Mouse (Mus musculus): ENCODE results near the gene Olfr66. TPM values are rescaled to one million over a fixed set of nuclear protein-coding genes. Genes with fewer than 3 reads are reported as not detected.

The Olfr66 gene
- not detected in 2 replicates for polyA plus RNA-seq (2016; fragmentation: Nextera tagmentation; extraction: Ambion mirVana)

- Histone ChIP-seq H3K4me2 (no peak within 1 kb of the TSS), H3K36me3 (no peaks in the 10 kb centered on the region), H3K4me3 (replicated peaks) (no peak within 1 kb of the TSS), H3K27me3 (no peaks in the 10 kb centered on the region), H3K27ac (no peak within 1 kb of the TSS), H3K9me3 (no peaks in the 10 kb centered on the region), H3K9ac (replicated peaks) (no peak within 1 kb of the TSS), H3K4me1 (replicated peaks) (no peaks in the 10 kb centered on the region)
- no peak for ATAC-seq (ENCODE audit: insufficient number of reproducible peaks, insufficient read depth, low FRiP score, low TSS enrichment, low read depth)
Measured at GRCm38 (mm10) chr7:103886152-103886551, at the start of gene Olfr66. Olfr66 (minus strand) TSS chr7:103886252.

- H3K4me3 ChIP-seq (replicated peaks): no peak within 1 kb of the TSS
- H3K9ac ChIP-seq (replicated peaks): no peak within 1 kb of the TSS
- no peak within 1 kb of the TSS for H3K27ac ChIP-seq
- ATAC-seq (ENCODE audit: insufficient number of reproducible peaks, insufficient read depth, low FRiP score, low TSS enrichment, low read depth): no peak
- H3K36me3 ChIP-seq: no peaks in the 10 kb centered on the region
- WGBS: 73% methylated on average over 2 of the region's 2 CpGs
- no peaks in the 10 kb centered on the region for H3K4me1 ChIP-seq (replicated peaks)
- no peak within 1 kb of the TSS for H3K4me2 ChIP-seq
- H3K27me3 ChIP-seq: no peaks in the 10 kb centered on the region
- H3K9me3 ChIP-seq: no peaks in the 10 kb centered on the region
Measured at GRCm38 (mm10) chr7:103934264-103934663, 48.2 kb upstream of the Olfr66 start, which contains the start of gene Olfr632. Olfr632 (plus strand) TSS chr7:103934347.

- H3K4me2 ChIP-seq: no peak within 1 kb of the TSS
- ATAC-seq (ENCODE audit: insufficient number of reproducible peaks, insufficient read depth, low FRiP score, low TSS enrichment, low read depth): no peak
- H3K4me1 ChIP-seq (replicated peaks): no peaks in the 10 kb centered on the region
- no peak within 1 kb of the TSS for H3K9ac ChIP-seq (replicated peaks)
- no peak within 1 kb of the TSS for H3K27ac ChIP-seq
- H3K4me3 ChIP-seq (replicated peaks): no peak within 1 kb of the TSS
- no peaks in the 10 kb centered on the region for H3K36me3 ChIP-seq
- H3K27me3 ChIP-seq: no peaks in the 10 kb centered on the region
- H3K9me3 ChIP-seq: no peaks in the 10 kb centered on the region
Measured at GRCm38 (mm10) chr7:103928525-103928924, 42.5 kb upstream of the Olfr66 start, which contains the start of gene Olfr631. Olfr631 (plus strand) TSS chr7:103928825.

- Histone ChIP-seq H3K9me3 (no peaks in the 10 kb centered on the region), H3K27ac (no peak overlapping the region), H3K9ac (replicated peaks) (no peak overlapping the region), H3K36me3 (no peaks in the 10 kb centered on the region), H3K4me2 (no peak overlapping the region), H3K4me3 (replicated peaks) (no peak overlapping the region), H3K27me3 (no peaks in the 10 kb centered on the region), H3K4me1 (replicated peaks) (no peaks in the 10 kb centered on the region)
- ATAC-seq (ENCODE audit: insufficient number of reproducible peaks, insufficient read depth, low FRiP score, low TSS enrichment, low read depth): no peak
Measured at GRCm38 (mm10) chr7:103915338-103915737, 29.3 kb upstream of the Olfr66 start.

- no peaks in the 10 kb centered on the region for H3K9me3 ChIP-seq
- no peak overlapping the region for H3K9ac ChIP-seq (replicated peaks)
- 44% methylated on average over 8 of the region's 8 CpGs for WGBS
- no peaks in the 10 kb centered on the region for H3K4me1 ChIP-seq (replicated peaks)
- H3K27ac ChIP-seq: no peak overlapping the region
- H3K27me3 ChIP-seq: no peaks in the 10 kb centered on the region
- no peak for ATAC-seq (ENCODE audit: insufficient number of reproducible peaks, insufficient read depth, low FRiP score, low TSS enrichment, low read depth)
- H3K36me3 ChIP-seq: no peaks in the 10 kb centered on the region
- no peak overlapping the region for H3K4me3 ChIP-seq (replicated peaks)
- H3K4me2 ChIP-seq: no peak overlapping the region
Measured at GRCm38 (mm10) chr7:103912969-103913511, 27.0 kb upstream of the Olfr66 start.

- H3K36me3 ChIP-seq: no peaks in the 10 kb centered on the region
- H3K9ac ChIP-seq (replicated peaks): no peak overlapping the region
- no peak overlapping the region for H3K4me2 ChIP-seq
- no peaks in the 10 kb centered on the region for H3K9me3 ChIP-seq
- no peak overlapping the region for H3K4me3 ChIP-seq (replicated peaks)
- no peak for ATAC-seq (ENCODE audit: insufficient number of reproducible peaks, insufficient read depth, low FRiP score, low TSS enrichment, low read depth)
- H3K4me1 ChIP-seq (replicated peaks): no peaks in the 10 kb centered on the region
- H3K27ac ChIP-seq: no peak overlapping the region
- H3K27me3 ChIP-seq: no peaks in the 10 kb centered on the region
- WGBS: 30% methylated on average over 3 of the region's 3 CpGs
Measured at GRCm38 (mm10) chr7:103910047-103910446, 24.0 kb upstream of the Olfr66 start.

GRCm38 (mm10) chr7:103903187-103903586, 17.1 kb upstream of the Olfr66 start, which contains the start of gene Olfr65:
Olfr65 (plus strand) TSS chr7:103903487.
- no peaks in the 10 kb centered on the region for H3K36me3 ChIP-seq
- H3K27ac ChIP-seq: no peak within 1 kb of the TSS
- 75% methylated on average over 2 of the region's 2 CpGs for WGBS
- H3K9ac ChIP-seq (replicated peaks): no peak within 1 kb of the TSS
- H3K4me2 ChIP-seq: no peak within 1 kb of the TSS
- ATAC-seq (ENCODE audit: insufficient number of reproducible peaks, insufficient read depth, low FRiP score, low TSS enrichment, low read depth): no peak
- no peak within 1 kb of the TSS for H3K4me3 ChIP-seq (replicated peaks)
- H3K4me1 ChIP-seq (replicated peaks): no peaks in the 10 kb centered on the region
- no peaks in the 10 kb centered on the region for H3K27me3 ChIP-seq
- no peaks in the 10 kb centered on the region for H3K9me3 ChIP-seq

- H3K4me3 ChIP-seq (replicated peaks): no peak within 1 kb of the TSS
- H3K36me3 ChIP-seq: no peaks in the 10 kb centered on the region
- ATAC-seq (ENCODE audit: insufficient number of reproducible peaks, insufficient read depth, low FRiP score, low TSS enrichment, low read depth): no peak
- H3K27me3 ChIP-seq: no peaks in the 10 kb centered on the region
- no peak within 1 kb of the TSS for H3K4me2 ChIP-seq
- no peak within 1 kb of the TSS for H3K27ac ChIP-seq
- H3K9ac ChIP-seq (replicated peaks): no peak within 1 kb of the TSS
- WGBS: 72% methylated on average over 1 of the region's 1 CpGs
- no peaks in the 10 kb centered on the region for H3K9me3 ChIP-seq
- no peaks in the 10 kb centered on the region for H3K4me1 ChIP-seq (replicated peaks)
Measured at GRCm38 (mm10) chr7:103894385-103894784, 8.3 kb upstream of the Olfr66 start, which contains the start of gene Olfr64. Olfr64 (minus strand) TSS chr7:103894485.

GRCm38 (mm10) chr7:103877093-103877492, 9.0 kb downstream of the Olfr66 start:
- no peaks in the 10 kb centered on the region for H3K9me3 ChIP-seq
- 84% methylated on average over 2 of the region's 2 CpGs for WGBS

GRCm38 (mm10) chr7:103874451-103874850, 11.6 kb downstream of the Olfr66 start:
- no peak for ATAC-seq (ENCODE audit: insufficient number of reproducible peaks, insufficient read depth, low FRiP score, low TSS enrichment, low read depth)
- Histone ChIP-seq H3K27me3 (no peaks in the 10 kb centered on the region), H3K4me1 (replicated peaks) (no peaks in the 10 kb centered on the region)

More at GRCm38 (mm10) chr7:103877093-103877492, 9.0 kb downstream of the Olfr66 start:
- no peak overlapping the region for H3K4me3 ChIP-seq (replicated peaks)
- H3K27me3 ChIP-seq: no peaks in the 10 kb centered on the region
- H3K27ac ChIP-seq: no peak overlapping the region
- H3K4me1 ChIP-seq (replicated peaks): no peaks in the 10 kb centered on the region
- no peak for ATAC-seq (ENCODE audit: insufficient number of reproducible peaks, insufficient read depth, low FRiP score, low TSS enrichment, low read depth)
- no peak overlapping the region for H3K4me2 ChIP-seq
- no peak overlapping the region for H3K9ac ChIP-seq (replicated peaks)
- H3K36me3 ChIP-seq: no peaks in the 10 kb centered on the region

GRCm38 (mm10) chr7:103873064-103873463, 13.0 kb downstream of the Olfr66 start:
- H3K27me3 ChIP-seq: no peaks in the 10 kb centered on the region
- WGBS: 10% methylated on average over 1 of the region's 1 CpGs
- no peak overlapping the region for H3K9ac ChIP-seq (replicated peaks)
- H3K36me3 ChIP-seq: no peaks in the 10 kb centered on the region
- no peaks in the 10 kb centered on the region for H3K4me1 ChIP-seq (replicated peaks)
- ATAC-seq (ENCODE audit: insufficient number of reproducible peaks, insufficient read depth, low FRiP score, low TSS enrichment, low read depth): no peak
- H3K4me3 ChIP-seq (replicated peaks): no peak overlapping the region
- H3K4me2 ChIP-seq: no peak overlapping the region
- H3K27ac ChIP-seq: no peak overlapping the region
- no peaks in the 10 kb centered on the region for H3K9me3 ChIP-seq

More at GRCm38 (mm10) chr7:103874451-103874850, 11.6 kb downstream of the Olfr66 start:
- H3K9ac ChIP-seq (replicated peaks): no peak overlapping the region
- H3K4me3 ChIP-seq (replicated peaks): no peak overlapping the region
- no peak overlapping the region for H3K27ac ChIP-seq
- H3K36me3 ChIP-seq: no peaks in the 10 kb centered on the region
- WGBS: 57% methylated on average over 5 of the region's 5 CpGs
- H3K4me2 ChIP-seq: no peak overlapping the region
- no peaks in the 10 kb centered on the region for H3K9me3 ChIP-seq

GRCm38 (mm10) chr7:103870667-103871066, 15.4 kb downstream of the Olfr66 start:
- Histone ChIP-seq H3K4me3 (replicated peaks) (no peak overlapping the region), H3K9ac (replicated peaks) (no peak overlapping the region), H3K27me3 (no peaks in the 10 kb centered on the region), H3K4me2 (no peak overlapping the region), H3K9me3 (no peaks in the 10 kb centered on the region), H3K27ac (no peak overlapping the region), H3K4me1 (replicated peaks) (no peaks in the 10 kb centered on the region), H3K36me3 (no peaks in the 10 kb centered on the region)
- no peak for ATAC-seq (ENCODE audit: insufficient number of reproducible peaks, insufficient read depth, low FRiP score, low TSS enrichment, low read depth)
